Comparison of ENCODE assay signal across 35 mouse cellular contexts in genomic region chr5:77552081-77552480, GRCm38 (mm10).
"Had no signal": no experiment of that assay in that cellular context is flagged by ENCODE, and none has a peak within 500 bp of the region (broad histone marks: within the 10 kb centered on the region; RNA-seq: fewer than 3 reads in every experiment).

No protein-coding gene starts in this region.

- H3K36me3 ChIP-seq: heart, embryonic 10.5 days; heart, embryonic 12.5 days; heart, embryonic 13.5 days; heart, embryonic 15.5 days; hindbrain, embryonic 10.5 days; hindbrain, embryonic 12.5 days; hindbrain, embryonic 13.5 days; hindbrain, embryonic 15.5 days; intestine, embryonic 15.5 days; kidney, embryonic 15.5 days had no signal

- H3K4me2 ChIP-seq: heart, embryonic 11.5 days; heart, embryonic 12.5 days; heart, embryonic 15.5 days; hindbrain, embryonic 12.5 days; hindbrain, embryonic 13.5 days; hindbrain, embryonic 14.5 days; hindbrain, embryonic 15.5 days; intestine, embryonic 15.5 days; kidney, embryonic 15.5 days had no signal

- H3K27me3 ChIP-seq: heart, embryonic 12.5 days; heart, embryonic 13.5 days; heart, embryonic 15.5 days; hindbrain, embryonic 12.5 days; hindbrain, embryonic 13.5 days; hindbrain, embryonic 15.5 days; intestine, embryonic 15.5 days; kidney, embryonic 15.5 days had no signal

- H3K9me3 ChIP-seq: heart, embryonic 10.5 days; heart, embryonic 12.5 days; heart, embryonic 13.5 days; heart, embryonic 15.5 days; hindbrain, embryonic 10.5 days; hindbrain, embryonic 12.5 days; hindbrain, embryonic 13.5 days; hindbrain, embryonic 15.5 days; intestine, embryonic 15.5 days; kidney, embryonic 15.5 days had no signal

- H3K9ac ChIP-seq: heart, embryonic 12.5 days; heart, embryonic 13.5 days; heart, embryonic 15.5 days; hindbrain, embryonic 12.5 days; hindbrain, embryonic 13.5 days; hindbrain, embryonic 14.5 days; hindbrain, embryonic 15.5 days; intestine, embryonic 15.5 days; kidney, embryonic 15.5 days had no signal

- ATAC-seq: hindbrain, embryonic 16.5 days; hindbrain, postnatal 0 days; inflammation-experienced regulatory T-cells, adult 6 months; intestine, embryonic 15.5 days; intestine, embryonic 16.5 days; intestine, postnatal 0 days had no signal

- H3K27ac ChIP-seq: heart, embryonic 10.5 days; heart, embryonic 13.5 days; heart, embryonic 15.5 days; hindbrain, embryonic 10.5 days; hindbrain, embryonic 12.5 days; hindbrain, embryonic 13.5 days; hindbrain, embryonic 14.5 days; hindbrain, embryonic 15.5 days; hindbrain, postnatal 0 days; intestine, embryonic 15.5 days; kidney, embryonic 15.5 days; kidney, postnatal 0 days; layer of hippocampus, adult 2 months; left cerebral cortex, adult 2 months had no signal

- H3K4me1 ChIP-seq: heart, embryonic 10.5 days; heart, embryonic 12.5 days; hindbrain, embryonic 10.5 days; hindbrain, embryonic 12.5 days; hindbrain, embryonic 13.5 days; hindbrain, embryonic 15.5 days; intestine, embryonic 15.5 days; kidney, embryonic 15.5 days had no signal

- DNase-seq: heart, postnatal 10 days; heart, postnatal 14 days; heart, postnatal 36 days; kidney, adult 11 months; kidney, adult 18-20 months; kidney, adult 2 months; kidney, adult 8-10 months; kidney, adult 9 months; kidney, postnatal 10 days; kidney, postnatal 14 days; kidney, postnatal 25 days; kidney, postnatal 36 days; kidney, postnatal 4 days; layer of hippocampus, adult 9-11 months; layer of hippocampus, postnatal 36 days had no signal

- H3K4me3 ChIP-seq: heart, embryonic 10.5 days; heart, embryonic 12.5 days; heart, embryonic 13.5 days; heart, embryonic 15.5 days; hindbrain, embryonic 10.5 days; hindbrain, embryonic 12.5 days; hindbrain, embryonic 13.5 days; hindbrain, embryonic 15.5 days; intestine, embryonic 15.5 days; kidney, embryonic 15.5 days; layer of hippocampus, adult 2 months; left cerebral cortex, adult 2 months had no signal
